Mouse (Mus musculus) C2C12 (cell line): ENCODE data around the gene Rufy1.

Experiments
- CEBPB ChIP-seq: IDR thresholded peaks from one replicate; pipeline ENCODE4 v1.6.1; 2011; ENCODE audit warnings: low read depth, mild to moderate bottlenecking, control low read depth, moderate library complexity
- CTCF ChIP-seq: IDR thresholded peaks from one replicate; pipeline ENCODE4 v1.5.1; 2011; ENCODE audit not compliant: control insufficient read depth, insufficient read depth, insufficient read length
- FOSL1 ChIP-seq: IDR thresholded peaks from one replicate; pipeline ENCODE4 v1.8.0; 2011; ENCODE audit warnings: mild to moderate bottlenecking, low read length; ENCODE audit not compliant: poor library complexity, insufficient read depth, severe bottlenecking
- MAX ChIP-seq: IDR thresholded peaks from one replicate; pipeline ENCODE4 v1.6.1; 2011; ENCODE audit warnings: mild to moderate bottlenecking, control low read depth
- MYOG ChIP-seq: IDR thresholded peaks from one replicate; pipeline ENCODE4 v1.6.1; 2011; ENCODE audit not compliant: control insufficient read depth, insufficient read length; ENCODE audit errors: extremely low read depth
- USF1 ChIP-seq: IDR thresholded peaks from one replicate; pipeline ENCODE4 v1.6.1; 2011; ENCODE audit warnings: low read depth, mild to moderate bottlenecking, control low read depth, moderate library complexity

DNA sequence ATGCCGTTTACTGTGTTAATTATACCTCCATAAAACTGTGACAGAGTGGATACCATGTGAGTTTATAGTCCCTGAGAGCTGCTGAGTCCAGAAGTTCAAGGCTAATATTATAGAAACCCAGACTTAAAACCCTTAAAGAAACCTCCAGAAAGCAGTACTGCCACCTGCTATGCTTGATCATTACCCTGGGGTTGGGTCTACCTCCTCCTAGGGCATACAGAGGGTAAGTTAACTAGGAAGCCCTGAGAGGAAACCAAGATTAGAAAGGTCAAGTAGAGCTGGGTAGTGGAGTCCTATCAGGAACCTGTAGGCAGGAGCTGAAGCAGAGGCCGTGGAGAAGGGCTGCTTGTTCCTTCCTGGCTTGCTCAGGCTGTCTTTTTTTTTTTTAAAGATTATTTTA is 78.7 kb downstream of the Rufy1 start:
- TF ChIP-seq MAX: no peak
- no peak for TF ChIP-seq USF1
- no peak for TF ChIP-seq CTCF
- TF ChIP-seq FOSL1: no peak
- TF ChIP-seq MYOG: no peak
- TF ChIP-seq CEBPB: no peak
